Comparison of ENCODE assay signal across 11 mouse cellular contexts in the genomic region with DNA sequence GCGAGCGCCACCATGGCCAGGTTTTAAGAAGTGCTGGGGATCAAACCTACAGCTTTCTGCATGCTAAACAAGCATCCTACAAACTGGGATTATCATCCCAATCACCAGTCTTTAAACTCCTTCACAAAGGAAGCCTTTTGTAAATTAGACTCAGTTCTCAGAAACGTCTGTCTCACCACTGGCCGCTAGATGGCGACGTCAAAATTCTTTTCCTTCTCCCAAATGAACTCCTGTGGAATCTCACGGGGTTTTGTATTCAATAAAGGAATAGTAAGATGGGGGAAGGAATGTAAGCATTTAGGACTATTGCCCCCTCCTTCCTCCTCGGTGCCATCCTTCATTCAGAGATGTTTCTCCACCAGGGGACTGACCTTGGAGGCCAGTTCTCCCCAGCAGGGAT. TPM values are rescaled to one million over a fixed set of nuclear protein-coding genes. Genes with fewer than 3 reads are reported as not detected.
DNase-seq lines count a peak whose midpoint lies in the region; ATAC-seq and TF ChIP-seq lines count a peak whose summit lies in the region.
"Not testable (repeated sequence)": the region's sequence is repeated elsewhere in the genome, so short reads cannot be mapped to it uniquely, and the experiment has no call there.
"Had no signal": no experiment of that assay in that cellular context is flagged by ENCODE, and none has a peak within 500 bp of the region (broad histone marks: within the 10 kb centered on the region; RNA-seq: fewer than 3 reads in every experiment).

No protein-coding gene starts in this region.

- not testable (repeated sequence) for H3K9me3 ChIP-seq in ES-E14 (ENCODE audit: control insufficient read depth, insufficient read depth, low read depth, low read length); forebrain, embryonic 10.5 days; hindbrain, embryonic 11.5 days (ENCODE audit: control insufficient read depth, low read length); liver, embryonic 11.5 days (ENCODE audit: control insufficient read depth, low read length); neural tube, embryonic 11.5 days (ENCODE audit: control insufficient read depth, low read length)

- ATAC-seq in hindbrain, embryonic 11.5 days (ENCODE audit: low FRiP score); liver, embryonic 11.5 days (replicated peaks; ENCODE audit: low FRiP score); neural tube, embryonic 11.5 days (ENCODE audit: insufficient read depth, low FRiP score, low TSS enrichment): not testable (repeated sequence)

- H3K4me3 ChIP-seq in ES-E14 (ENCODE audit: insufficient read depth in 1 of 2, low read depth in 1 of 2, low read length in 2 of 2, poor library complexity in 1 of 2, severe bottlenecking in 1 of 2); forebrain, embryonic 10.5 days; hindbrain, embryonic 11.5 days (ENCODE audit: low read depth, low read length); liver, embryonic 11.5 days (ENCODE audit: low read depth, low read length); neural tube, embryonic 11.5 days (ENCODE audit: low read depth, low read length): not testable (repeated sequence)

- H3K27ac ChIP-seq in ES-E14 (ENCODE audit: insufficient read depth, low read depth, low read length, poor library complexity, severe bottlenecking) = 0 out of 2 replicates have a peak overlapping the region, but pooled peaks have one; percentile 43
- not testable (repeated sequence) for H3K27ac ChIP-seq in forebrain, embryonic 10.5 days; hindbrain, embryonic 11.5 days (ENCODE audit: low read depth, low read length); liver, embryonic 11.5 days (ENCODE audit: low read depth, low read length); neural tube, embryonic 11.5 days (ENCODE audit: low read depth, low read length)

- H3K4me2 ChIP-seq in hindbrain, embryonic 11.5 days (replicated peaks; ENCODE audit: low read depth, low read length); liver, embryonic 11.5 days; neural tube, embryonic 11.5 days (ENCODE audit: low read depth): not testable (repeated sequence)

- not testable (repeated sequence) for H3K36me3 ChIP-seq in ES-E14 (ENCODE audit: control insufficient read depth, insufficient read depth, low read length, poor library complexity, severe bottlenecking); forebrain, embryonic 10.5 days (replicated peaks); hindbrain, embryonic 11.5 days (ENCODE audit: control insufficient read depth, insufficient read depth, low read length); liver, embryonic 11.5 days (ENCODE audit: control insufficient read depth, insufficient read depth, low read length); neural tube, embryonic 11.5 days (ENCODE audit: control insufficient read depth, insufficient read depth, low read length)

- in situ Hi-C loops in ES-E14 (cut with MboI; ENCODE audit: low sequenced_read_pairs in 2 of 2, unreplicated experiment in 2 of 2) = not testable (repeated sequence)

- 7% methylated on average over 8 of the region's 8 CpGs for WGBS in forebrain, embryonic 10.5 days
- WGBS in hindbrain, embryonic 11.5 days = 8% methylated on average over 8 of the region's 8 CpGs
- WGBS in liver, embryonic 11.5 days = 6% methylated on average over 8 of the region's 8 CpGs
- WGBS in neural tube, embryonic 11.5 days = 11% methylated on average over 8 of the region's 8 CpGs

- not testable (repeated sequence) for H3K9ac ChIP-seq in ES-E14 (ENCODE audit: insufficient read depth, low read depth, low read length, poor library complexity, severe bottlenecking); hindbrain, embryonic 11.5 days (ENCODE audit: low read depth, low read length); liver, embryonic 11.5 days (ENCODE audit: low read depth, low read length); neural tube, embryonic 11.5 days (ENCODE audit: low read length)

- DNase-seq in ES-E14 (ENCODE audit: low read depth, low spot score) = peak; percentile 47
- peak; percentile 59 to 68 for DNase-seq in cerebellum, adult 18-20 months
- peak; percentile 26 for DNase-seq in forebrain, embryonic 10.5 days (ENCODE audit: extremely low spot score, low spot score)
- DNase-seq in hindbrain, embryonic 11.5 days (ENCODE audit: low spot score) = peak; percentile 68
- peak; percentile 71 for DNase-seq in layer of hippocampus, adult 11-12 months (ENCODE audit: low spot score)
- peak; percentile 31 for DNase-seq in liver, embryonic 11.5 days (ENCODE audit: low spot score)
- DNase-seq in neural tube, embryonic 11.5 days (ENCODE audit: low spot score) = peak; percentile 47
- DNase-seq in thymus, postnatal 14 days = peak; percentile 19

- H3K27me3 ChIP-seq in forebrain, embryonic 10.5 days (ENCODE audit: poor library complexity, severe bottlenecking); hindbrain, embryonic 11.5 days (ENCODE audit: control insufficient read depth, insufficient read depth, low read length); liver, embryonic 11.5 days (replicated peaks; ENCODE audit: control insufficient read depth, insufficient read depth, low read length); neural tube, embryonic 11.5 days (ENCODE audit: control insufficient read depth, insufficient read depth, low read length): not testable (repeated sequence)

- not testable (repeated sequence) for H3K4me1 ChIP-seq in ES-E14 (ENCODE audit: control insufficient read depth in 2 of 2, insufficient read depth in 2 of 2, low read length in 2 of 2, poor library complexity in 1 of 2); forebrain, embryonic 10.5 days; hindbrain, embryonic 11.5 days (replicated peaks; ENCODE audit: control insufficient read depth, insufficient read depth, low read length); liver, embryonic 11.5 days (replicated peaks; ENCODE audit: control insufficient read depth, insufficient read depth, low read length); neural tube, embryonic 11.5 days (ENCODE audit: control insufficient read depth, insufficient read depth, low read length)

TF ChIP-seq in ES-E14, 5 proteins besides CTCF, POLR2A, EP300 and RAD21:
- TF ChIP-seq CHD2 (IDR thresholded peaks at IDR 0.05; ENCODE audit: low read depth, low read length) = peak; percentile 81

RNA-seq across cellular contexts. Expression of a gene that starts 26.8 kb away (rescaled TPM):
- total RNA-seq in ES-E14 (2012; rRNA removed) = not detected in 2 replicates
- polyA plus RNA-seq in forebrain, embryonic 10.5 days (2016; fragmentation: Nextera tagmentation; extraction: Ambion mirVana) = not detected in 2 replicates
- polyA plus RNA-seq in hindbrain, embryonic 11.5 days (2014; fragmentation: Nextera tagmentation; extraction: Ambion mirVana) = not detected in 2 replicates
- not detected in 2 replicates for polyA plus RNA-seq in liver, embryonic 11.5 days (2014; fragmentation: Nextera tagmentation; extraction: Ambion mirVana)
- polyA plus RNA-seq in neural tube, embryonic 11.5 days (2014; fragmentation: Nextera tagmentation; extraction: Ambion mirVana) = not detected in 2 replicates
- polyA plus RNA-seq: forebrain, embryonic 12.5 days; kidney, embryonic 14.5 days; liver, embryonic 13.5 days had no signal

Comparison
In these comparisons a context has a peak if more than half of its experiments do, and no peak if none do; other contexts are left out.
1. DNase-seq: peak in every context shown above with its lines; median percentile 71 in layer of hippocampus, adult 11-12 months; 68 in hindbrain, embryonic 11.5 days; 64 in cerebellum, adult 18-20 months; 47 in ES-E14; 47 in neural tube, embryonic 11.5 days; 31 in liver, embryonic 11.5 days; 26 in forebrain, embryonic 10.5 days; 19 in thymus, postnatal 14 days.